Mouse (Mus musculus) hindbrain, embryonic 16.5 days (tissue): Measurements from ENCODE around the gene Efna1. TPM values are rescaled to one million over a fixed set of nuclear protein-coding genes. Genes with fewer than 3 reads are reported as not detected.

Experiments used
- ATAC-seq: fragments of 200-750 bp; cut with Nextera tagmentation; 2 replicates; pipeline ENCODE4 v1.8.0; 2017; ENCODE audit warnings: moderate TSS enrichment, moderate library complexity
- H3K27ac ChIP-seq: fragments of 300-500 bp; sonication (generic); 2 replicates; pipeline ENCODE4 v1.5.1; 2014; ENCODE audit warnings: low read depth, mild to moderate bottlenecking, control low read depth, low read length, moderate library complexity
- H3K27me3 ChIP-seq: fragments of 300-500 bp; sonication (generic); replicated peaks from 2 replicates; pipeline ENCODE4 v1.6.1; 2014; ENCODE audit warnings: low read length; ENCODE audit not compliant: control insufficient read depth, insufficient read depth
- H3K36me3 ChIP-seq: fragments of 300-500 bp; sonication (generic); 2 replicates; pipeline ENCODE4 v1.6.1; 2014; ENCODE audit warnings: mild to moderate bottlenecking, low read length, moderate library complexity, mixed read lengths; ENCODE audit not compliant: control insufficient read depth, insufficient read depth
- H3K4me1 ChIP-seq: fragments of 300-500 bp; sonication (generic); 2 replicates; pipeline ENCODE4 v1.6.1; 2014; ENCODE audit warnings: low read depth, low read length; ENCODE audit not compliant: control insufficient read depth, insufficient read depth
- H3K4me2 ChIP-seq: fragments of 300-500 bp; sonication (generic); 2 replicates; pipeline ENCODE4 v1.6.1; 2014; ENCODE audit warnings: mild to moderate bottlenecking, low read length, control low read depth, moderate library complexity
- H3K4me3 ChIP-seq: fragments of 300-500 bp; sonication (generic); 2 replicates; pipeline ENCODE4 v1.5.1; 2014; ENCODE audit warnings: mild to moderate bottlenecking, low read length, control low read depth, moderate library complexity
- H3K9ac ChIP-seq: fragments of 300-500 bp; sonication (generic); 2 replicates; pipeline ENCODE4 v1.6.1; 2014; ENCODE audit warnings: low read depth, mild to moderate bottlenecking, control low read depth, low read length, moderate library complexity
- H3K9me3 ChIP-seq: fragments of 300-500 bp; sonication (generic); 2 replicates; pipeline ENCODE4 v1.6.1; 2014; ENCODE audit warnings: mild to moderate bottlenecking, low read length, moderate library complexity; ENCODE audit not compliant: control insufficient read depth
- WGBS: fragments of 180-500 bp; shearing (Covaris S2); extraction: QIAGEN DNeasy Blood & Tissue Kit; methylation state at CpG from one replicate; pipeline ENCODE4 v1.1.7; 2014; 5-methylcytosine and 5-hydroxymethylcytosine counted together
- polyA plus RNA-seq: library from polyadenylated mRNA; unstranded; fragments of >200 nt; fragmentation: Nextera tagmentation; extraction: Ambion mirVana; gene quantifications from 2 replicates; pipeline ENCODE4 v1.2.1, GENCODE M21; 2015

The Efna1 gene
- polyA plus RNA-seq, 1 experiment from 2014 or later = 8.4 TPM

- peaks cover 17% of the 10 kb centered on the region for H3K36me3 ChIP-seq
- H3K4me2 ChIP-seq = peak overlapping the region; percentile 92
- H3K9me3 ChIP-seq = no peaks in the 10 kb centered on the region
- H3K27me3 ChIP-seq = no peaks in the 10 kb centered on the region
- peak overlapping the region; percentile 74 for H3K4me3 ChIP-seq
- H3K9ac ChIP-seq = peak overlapping the region; percentile 79
- ATAC-seq = peak; percentile 62
- H3K4me1 ChIP-seq = peaks cover 29% of the 10 kb centered on the region
- peak overlapping the region; percentile 95 for H3K27ac ChIP-seq
- 1% methylated on average over 21 of the region's 26 CpGs for WGBS
Measured at GRCm38 (mm10) chr3:89244982-89245687, 35.8 kb downstream of the Efna1 start.

GRCm38 (mm10) chr3:89244158-89244981 is 36.6 kb downstream of the Efna1 start:
- H3K36me3 ChIP-seq = peaks cover 22% of the 10 kb centered on the region
- H3K4me2 ChIP-seq = peak overlapping the region; percentile 92
- peak overlapping the region; percentile 74 for H3K4me3 ChIP-seq
- peak; percentile 46 for ATAC-seq
- no peaks in the 10 kb centered on the region for H3K27me3 ChIP-seq
- no peaks in the 10 kb centered on the region for H3K9me3 ChIP-seq
- H3K9ac ChIP-seq = peak overlapping the region; percentile 79
- 8% methylated on average over 25 of the region's 25 CpGs for WGBS
- peak overlapping the region; percentile 95 for H3K27ac ChIP-seq
- H3K4me1 ChIP-seq = peaks cover 29% of the 10 kb centered on the region

GRCm38 (mm10) chr3:89243609-89244008 is 37.3 kb downstream of the Efna1 start:
- peaks cover 29% of the 10 kb centered on the region for H3K4me1 ChIP-seq
- peak overlapping the region; percentile 92 for H3K4me2 ChIP-seq
- H3K4me3 ChIP-seq = peak overlapping the region; percentile 74
- peak overlapping the region; percentile 79 for H3K9ac ChIP-seq
- 11% methylated on average over 14 of the region's 14 CpGs for WGBS
- H3K9me3 ChIP-seq = no peaks in the 10 kb centered on the region
- no peaks in the 10 kb centered on the region for H3K27me3 ChIP-seq
- H3K27ac ChIP-seq = no peak overlapping the region
- ATAC-seq = no peak
- H3K36me3 ChIP-seq = peaks cover 29% of the 10 kb centered on the region

- 66% methylated on average over 9 of the region's 9 CpGs for WGBS
- H3K27ac ChIP-seq = no peak overlapping the region
- no peak for ATAC-seq
Measured at GRCm38 (mm10) chr3:89242331-89242895, 38.5 kb downstream of the Efna1 start.

GRCm38 (mm10) chr3:89238494-89238893 is 42.4 kb downstream of the Efna1 start:
- H3K4me1 ChIP-seq = peaks cover 8% of the 10 kb centered on the region
- no peak overlapping the region for H3K9ac ChIP-seq
- WGBS = 74% methylated on average over 8 of the region's 12 CpGs
- no peak overlapping the region for H3K4me3 ChIP-seq
- H3K27me3 ChIP-seq = no peaks in the 10 kb centered on the region
- H3K9me3 ChIP-seq = no peaks in the 10 kb centered on the region
- H3K4me2 ChIP-seq = no peak overlapping the region
- no peak overlapping the region for H3K27ac ChIP-seq
- ATAC-seq = no peak
- H3K36me3 ChIP-seq = peaks cover 68% of the 10 kb centered on the region

More at GRCm38 (mm10) chr3:89242331-89242895, 38.5 kb downstream of the Efna1 start:
- Histone ChIP-seq H3K4me1 (peaks cover 26% of the 10 kb centered on the region), H3K9me3 (no peaks in the 10 kb centered on the region), H3K4me2 (no peak overlapping the region), H3K4me3 (no peak overlapping the region), H3K36me3 (peaks cover 41% of the 10 kb centered on the region), H3K27me3 (no peaks in the 10 kb centered on the region), H3K9ac (no peak overlapping the region)

- Histone ChIP-seq H3K9ac (no peak overlapping the region), H3K27ac (no peak overlapping the region), H3K9me3 (no peaks in the 10 kb centered on the region), H3K27me3 (no peaks in the 10 kb centered on the region), H3K4me2 (no peak overlapping the region), H3K4me3 (no peak overlapping the region), H3K4me1 (peaks cover 5% of the 10 kb centered on the region; the same call in 1 of the 2 replicates), H3K36me3 (peaks cover 73% of the 10 kb centered on the region)
- no peak for ATAC-seq
- 92% methylated on average over 21 of the region's 21 CpGs for WGBS
Measured at GRCm38 (mm10) chr3:89237682-89238081, 43.3 kb downstream of the Efna1 start.

- Histone ChIP-seq H3K4me3 (no peak overlapping the region), H3K9me3 (no peaks in the 10 kb centered on the region), H3K36me3 (peaks cover 64% of the 10 kb centered on the region), H3K4me2 (no peak overlapping the region), H3K4me1 (no peaks in the 10 kb centered on the region; the same call in 1 of the 2 replicates), H3K27ac (no peak overlapping the region), H3K27me3 (no peaks in the 10 kb centered on the region), H3K9ac (no peak overlapping the region)
- 96% methylated on average over 10 of the region's 10 CpGs for WGBS
- no peak for ATAC-seq
Measured at GRCm38 (mm10) chr3:89236516-89236915, 44.4 kb downstream of the Efna1 start.

GRCm38 (mm10) chr3:89233562-89234110 is 47.3 kb downstream of the Efna1 start:
- WGBS = 74% methylated on average over 14 of the region's 14 CpGs
- no peak for ATAC-seq
- no peaks in the 10 kb centered on the region for H3K27me3 ChIP-seq
- H3K4me1 ChIP-seq = peaks cover 4% of the 10 kb centered on the region
- H3K4me3 ChIP-seq = no peak overlapping the region
- H3K9ac ChIP-seq = no peak overlapping the region
- H3K27ac ChIP-seq = no peak overlapping the region
- H3K36me3 ChIP-seq = peaks cover 44% of the 10 kb centered on the region
- no peak overlapping the region for H3K4me2 ChIP-seq
- H3K9me3 ChIP-seq = no peaks in the 10 kb centered on the region

- no peaks in the 10 kb centered on the region for H3K27me3 ChIP-seq
- H3K9me3 ChIP-seq = no peaks in the 10 kb centered on the region
- H3K4me1 ChIP-seq = peaks cover 14% of the 10 kb centered on the region
- no peak overlapping the region for H3K9ac ChIP-seq
- WGBS = 80% methylated on average over 6 of the region's 6 CpGs
- H3K4me2 ChIP-seq = no peak overlapping the region
- no peak overlapping the region for H3K27ac ChIP-seq
- H3K4me3 ChIP-seq = no peak overlapping the region
- ATAC-seq = no peak
- peaks cover 35% of the 10 kb centered on the region for H3K36me3 ChIP-seq
Measured at GRCm38 (mm10) chr3:89232614-89233013, 48.3 kb downstream of the Efna1 start.
